Mouse (Mus musculus): Measurements from ENCODE around the gene Kbtbd13. TPM values are rescaled to one million over a fixed set of nuclear protein-coding genes. Genes with fewer than 3 reads are reported as not detected.
A peak's percentile ranks its signal among the peaks of the same experiment; 100 is the strongest.

Kbtbd13 gene
- polyA plus RNA-seq, 1 experiment from 2014 or later, result 0.52 TPM

DNA sequence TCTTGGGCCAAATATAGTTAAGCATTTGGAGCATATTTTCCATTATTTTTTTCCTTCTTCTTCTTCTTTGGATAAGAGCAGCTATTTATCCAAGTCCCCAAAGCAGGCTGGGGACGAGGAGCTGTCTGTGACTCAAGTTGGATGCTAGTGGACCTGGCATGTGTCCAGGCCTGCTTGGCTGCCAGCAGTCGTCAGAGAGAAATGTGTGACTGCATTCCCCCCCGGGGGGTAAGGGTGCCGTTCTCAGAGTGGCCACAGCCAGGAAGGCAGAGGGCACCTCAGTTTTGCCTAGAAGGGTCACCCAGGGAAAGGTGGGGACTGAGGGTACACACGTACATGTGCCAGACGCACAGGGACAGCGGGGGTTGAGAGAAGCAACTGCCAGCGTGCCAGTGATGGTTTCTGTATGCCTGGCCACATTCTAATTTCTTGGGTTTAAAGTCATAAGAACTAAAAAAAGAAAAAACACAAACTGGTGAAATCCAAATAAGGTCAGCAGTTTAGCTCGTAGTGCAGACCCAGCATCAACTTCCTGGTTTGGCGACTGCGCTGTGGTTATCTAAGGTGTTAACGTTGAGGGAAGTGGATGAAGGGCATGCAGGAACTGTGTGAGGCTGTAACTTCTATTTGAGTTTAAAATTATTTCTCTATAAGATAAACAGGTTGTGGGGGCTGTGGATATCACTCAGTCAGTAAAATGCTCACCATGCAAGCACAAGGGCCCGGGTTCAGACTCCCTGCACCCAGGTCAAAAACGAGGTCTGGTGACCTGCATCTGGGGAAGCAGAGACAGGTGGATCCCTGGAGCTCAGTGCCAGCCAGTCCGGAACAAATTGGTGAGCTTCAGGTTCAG lies 13.1 kb upstream of the Kbtbd13 start:
- 70% methylated on average over 15 of the region's 15 CpGs for WGBS
- Histone ChIP-seq H3K4me1 (replicated peaks; ENCODE audit: control insufficient read depth, insufficient read depth, low read length) (no peaks in the 10 kb centered on the region), H3K36me3 (replicated peaks; ENCODE audit: control insufficient read depth, insufficient read depth) (no peaks in the 10 kb centered on the region), H3K4me2 (replicated peaks) (no peak overlapping the region), H3K4me3 (replicated peaks; ENCODE audit: low read length) (no peak overlapping the region), H3K9me3 (ENCODE audit: control insufficient read depth, low read length) (no peaks in the 10 kb centered on the region), H3K27ac (no peak overlapping the region), H3K27me3 (ENCODE audit: control insufficient read depth, insufficient read depth, low read length) (no peaks in the 10 kb centered on the region), H3K9ac (no peak overlapping the region)
- ATAC-seq (ENCODE audit: low FRiP score) (no peak), DNase-seq (ENCODE audit: low spot score) (peak; percentile 52)

DNA sequence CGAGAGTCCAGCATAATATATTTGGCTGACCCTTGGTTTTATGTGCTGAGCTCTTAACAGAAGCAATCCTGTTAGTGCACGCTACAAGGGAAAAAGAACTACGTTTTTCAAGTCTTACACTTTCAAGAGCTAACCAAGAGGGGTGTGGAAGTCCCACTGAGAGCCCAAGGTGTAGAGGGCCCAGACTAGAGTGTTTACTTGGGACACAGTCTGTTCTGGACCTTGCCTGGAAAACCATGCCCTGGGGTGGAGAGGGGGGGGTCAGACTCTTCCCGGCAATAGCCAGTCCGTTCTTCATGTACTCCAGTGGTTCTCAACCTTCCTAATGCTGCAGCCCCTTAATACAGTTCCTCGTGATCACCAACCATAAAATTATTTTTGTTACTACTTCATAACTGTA lies 8.5 kb upstream of the Kbtbd13 start:
- Histone ChIP-seq H3K4me3 (replicated peaks; ENCODE audit: low read length) (no peak overlapping the region), H3K4me2 (replicated peaks) (no peak overlapping the region), H3K27me3 (ENCODE audit: control insufficient read depth, insufficient read depth, low read length) (no peaks in the 10 kb centered on the region), H3K4me1 (replicated peaks; ENCODE audit: control insufficient read depth, insufficient read depth, low read length) (peaks cover 5% of the 10 kb centered on the region), H3K27ac (no peak overlapping the region), H3K9me3 (ENCODE audit: control insufficient read depth, low read length) (no peaks in the 10 kb centered on the region), H3K9ac (no peak overlapping the region), H3K36me3 (replicated peaks; ENCODE audit: control insufficient read depth, insufficient read depth) (no peaks in the 10 kb centered on the region)
- 93% methylated on average over 6 of the region's 6 CpGs for WGBS
- ATAC-seq (ENCODE audit: low FRiP score) (no peak), DNase-seq (ENCODE audit: low spot score) (no peak)

DNA sequence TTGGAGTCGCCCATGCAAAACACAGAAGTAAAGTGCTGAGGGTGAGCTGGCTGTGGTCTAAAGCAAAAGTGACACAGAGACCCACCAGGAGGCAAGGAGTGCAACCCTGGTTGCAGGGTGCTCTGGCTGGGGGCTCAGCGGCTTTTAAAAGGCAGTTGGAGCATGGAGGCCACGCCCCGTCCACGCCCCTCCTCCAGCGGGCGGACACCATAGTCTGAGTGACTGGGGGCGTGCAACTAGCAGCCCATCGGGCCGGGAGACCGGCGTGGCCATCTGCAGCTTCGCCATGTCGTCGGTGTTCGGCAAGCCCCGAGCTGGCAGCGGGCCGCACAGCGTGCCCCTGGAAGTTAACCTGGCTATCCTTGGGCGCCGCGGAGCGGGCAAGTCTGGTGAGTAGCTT lies 6.8 kb upstream of the Kbtbd13 start, which contains the start of gene Rasl12:
TSS of gene Rasl12 (plus strand) at position 228 of the 400 bp plus-strand sequence.
- Histone ChIP-seq H3K27me3 (ENCODE audit: control insufficient read depth, insufficient read depth, low read length) (no peaks in the 10 kb centered on the region), H3K9ac (peak within 1 kb of the TSS; percentile 61), H3K27ac (no peak within 1 kb of the TSS), H3K4me3 (replicated peaks; ENCODE audit: low read length) (peak within 1 kb of the TSS; percentile 44), H3K36me3 (replicated peaks; ENCODE audit: control insufficient read depth, insufficient read depth) (no peaks in the 10 kb centered on the region), H3K9me3 (ENCODE audit: control insufficient read depth, low read length) (no peaks in the 10 kb centered on the region), H3K4me1 (replicated peaks; ENCODE audit: control insufficient read depth, insufficient read depth, low read length) (peaks cover 5% of the 10 kb centered on the region), H3K4me2 (replicated peaks) (peak within 1 kb of the TSS; percentile 80)
- peak; percentile 73 for ATAC-seq (ENCODE audit: low FRiP score)
- under 1% methylated on average over 24 of the region's 24 CpGs for WGBS
- peak; percentile 55 for DNase-seq (ENCODE audit: low spot score)

DNA sequence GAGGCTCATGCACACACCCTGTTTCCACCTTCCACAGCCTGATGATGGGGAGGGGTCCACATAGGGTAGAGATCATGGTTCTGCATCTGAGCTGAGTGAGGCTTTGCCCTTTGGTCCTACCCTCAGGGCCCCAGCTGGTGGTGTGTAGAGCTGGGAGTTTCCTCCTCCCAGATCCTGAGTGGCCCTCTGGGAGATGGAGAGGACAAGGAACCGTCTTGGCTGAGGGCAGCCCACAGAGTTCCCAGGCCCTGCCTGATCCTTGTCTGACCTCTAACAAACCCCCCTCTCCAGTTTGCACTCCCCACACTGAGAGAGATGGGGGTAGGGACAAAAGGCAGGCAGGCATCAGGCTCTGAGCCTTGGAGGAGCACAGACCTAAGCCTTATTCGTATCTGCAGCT lies 2.9 kb upstream of the Kbtbd13 start:
- Histone ChIP-seq H3K9ac (no peak overlapping the region), H3K27me3 (ENCODE audit: control insufficient read depth, insufficient read depth, low read length) (peaks cover 32% of the 10 kb centered on the region), H3K4me1 (replicated peaks; ENCODE audit: control insufficient read depth, insufficient read depth, low read length) (peaks cover 8% of the 10 kb centered on the region), H3K4me2 (replicated peaks) (no peak overlapping the region), H3K27ac (no peak overlapping the region), H3K36me3 (replicated peaks; ENCODE audit: control insufficient read depth, insufficient read depth) (no peaks in the 10 kb centered on the region), H3K9me3 (ENCODE audit: control insufficient read depth, low read length) (no peaks in the 10 kb centered on the region), H3K4me3 (replicated peaks; ENCODE audit: low read length) (no peak overlapping the region)
- ATAC-seq (ENCODE audit: low FRiP score) (no peak; the same call in 1 of the 2 replicates), DNase-seq (ENCODE audit: low spot score) (no peak)
- WGBS, result 69% methylated on average over 2 of the region's 2 CpGs

DNA sequence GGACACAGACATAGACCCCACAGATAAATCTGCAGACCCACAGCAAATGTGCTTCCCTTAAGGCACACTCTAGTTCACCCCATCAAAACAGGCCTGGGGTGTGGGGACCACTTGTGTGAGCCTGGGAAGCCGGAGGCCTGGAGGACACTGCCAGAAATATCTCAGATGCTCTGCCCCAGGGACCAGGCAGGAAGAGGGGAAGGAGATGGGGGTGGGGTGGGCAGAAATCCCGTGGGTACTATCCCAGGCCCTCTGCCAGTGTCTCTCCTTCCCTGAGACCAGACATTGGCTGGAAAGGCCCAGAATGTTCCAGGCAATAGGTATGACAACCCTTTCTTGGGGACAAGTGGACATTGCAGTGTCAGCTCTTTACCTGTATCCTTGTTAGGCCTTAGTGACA lies 2.2 kb upstream of the Kbtbd13 start:
- no peak overlapping the region for H3K27ac ChIP-seq
- DNase-seq (ENCODE audit: low spot score) (no peak), ATAC-seq (ENCODE audit: low FRiP score) (no peak)
- H3K27me3 ChIP-seq (ENCODE audit: control insufficient read depth, insufficient read depth, low read length), result peaks cover 32% of the 10 kb centered on the region
- no peaks in the 10 kb centered on the region for H3K9me3 ChIP-seq (ENCODE audit: control insufficient read depth, low read length)
- no peak overlapping the region for H3K4me3 ChIP-seq (replicated peaks; ENCODE audit: low read length)
- no peak overlapping the region for H3K9ac ChIP-seq
- no peak overlapping the region for H3K4me2 ChIP-seq (replicated peaks)
- no peaks in the 10 kb centered on the region for H3K36me3 ChIP-seq (replicated peaks; ENCODE audit: control insufficient read depth, insufficient read depth)
- WGBS, result 60% methylated on average over 2 of the region's 2 CpGs
- H3K4me1 ChIP-seq (replicated peaks; ENCODE audit: control insufficient read depth, insufficient read depth, low read length), result peaks cover 8% of the 10 kb centered on the region

DNA sequence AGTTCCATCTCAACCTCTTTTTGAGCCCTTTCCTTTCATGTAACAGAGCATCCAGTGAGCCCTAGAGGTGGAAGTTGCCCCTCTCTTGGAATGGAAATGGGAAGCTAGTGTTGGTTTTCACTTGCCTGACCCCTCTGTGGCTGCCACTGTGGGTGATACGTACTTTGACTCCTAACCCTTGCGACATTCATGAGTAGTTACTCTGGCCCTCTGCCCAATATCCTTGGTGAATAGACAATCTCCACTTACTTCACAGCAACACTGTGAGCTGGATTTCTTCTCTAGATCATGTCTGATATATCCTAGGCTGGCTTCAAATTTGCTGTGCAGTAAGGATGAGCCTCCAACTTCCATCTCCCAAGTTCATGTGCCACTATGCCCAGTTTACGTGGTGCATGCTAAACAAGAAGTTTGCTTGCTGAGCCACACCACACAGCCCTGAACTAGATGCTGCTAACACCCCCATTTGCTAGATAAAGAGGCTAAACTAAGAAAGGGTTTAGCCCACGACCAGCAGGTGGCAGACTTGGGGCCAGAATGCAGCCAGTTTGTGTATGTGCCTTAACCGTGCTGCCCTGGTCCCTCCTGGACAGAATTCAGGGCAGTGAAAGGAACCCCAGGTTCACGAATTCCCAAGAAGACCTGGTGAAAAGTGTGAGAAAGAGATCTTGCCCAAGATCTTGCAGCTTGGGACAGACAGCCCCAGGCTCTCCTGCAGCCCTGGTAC lies 1.3 kb upstream of the Kbtbd13 start:
- Histone ChIP-seq H3K4me1 (replicated peaks; ENCODE audit: control insufficient read depth, insufficient read depth, low read length) (0 out of 2 replicates have a peak, but pooled peaks cover 3% of the 10 kb centered on the region), H3K27me3 (ENCODE audit: control insufficient read depth, insufficient read depth, low read length) (peaks cover 32% of the 10 kb centered on the region), H3K27ac (no peak overlapping the region), H3K9me3 (ENCODE audit: control insufficient read depth, low read length) (no peaks in the 10 kb centered on the region), H3K4me2 (replicated peaks) (no peak overlapping the region), H3K9ac (no peak overlapping the region), H3K36me3 (replicated peaks; ENCODE audit: control insufficient read depth, insufficient read depth) (no peaks in the 10 kb centered on the region), H3K4me3 (replicated peaks; ENCODE audit: low read length) (no peak overlapping the region)
- DNase-seq (ENCODE audit: low spot score) (peak; percentile 62), ATAC-seq (ENCODE audit: low FRiP score) (no peak)
- 27% methylated on average over 6 of the region's 6 CpGs for WGBS

DNA sequence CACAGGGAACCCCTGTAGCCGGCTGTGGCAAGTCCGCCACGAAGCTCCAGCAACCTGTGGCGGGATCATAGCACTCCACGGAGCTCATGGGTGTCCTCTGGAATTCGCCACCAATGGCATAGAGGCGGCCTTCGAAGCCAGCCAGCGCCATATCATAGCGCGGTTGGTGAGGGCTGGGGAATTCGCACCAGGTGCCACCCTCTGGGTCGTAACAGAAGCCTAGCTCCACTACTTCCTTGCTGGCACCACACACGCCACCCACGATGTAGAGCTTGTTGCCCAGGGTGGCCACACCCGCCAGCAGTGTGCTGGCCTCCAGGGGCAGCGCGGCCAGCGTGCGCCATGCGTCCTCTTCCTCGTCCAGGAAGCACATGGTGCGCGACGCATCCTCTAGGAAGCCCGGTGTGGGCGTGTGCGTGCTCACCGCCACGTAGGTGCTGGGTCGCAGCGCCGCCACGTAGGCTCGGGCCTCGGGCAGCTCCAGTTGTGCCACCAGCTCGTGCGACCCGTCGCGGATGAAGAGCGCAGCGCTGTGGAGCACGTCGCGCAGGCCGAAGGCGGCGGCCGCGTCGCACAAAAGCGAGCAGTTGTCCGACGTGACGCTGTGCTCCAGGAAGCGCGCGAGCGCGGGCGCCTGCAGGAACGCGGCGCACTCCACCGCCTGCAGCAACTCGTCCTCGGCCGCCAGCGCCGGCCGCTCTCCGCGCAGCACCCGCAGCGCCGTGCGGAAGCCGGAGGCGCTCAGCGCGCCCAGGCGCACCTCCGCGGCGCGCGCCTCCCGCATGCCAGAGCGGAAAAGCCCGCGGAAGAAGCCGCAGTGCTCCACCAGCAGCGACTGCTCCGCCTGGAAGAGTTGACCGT lies 470 bp downstream of the Kbtbd13 start:
- Histone ChIP-seq H3K27ac (no peak overlapping the region), H3K4me1 (replicated peaks; ENCODE audit: control insufficient read depth, insufficient read depth, low read length) (0 out of 2 replicates have a peak, but pooled peaks cover 3% of the 10 kb centered on the region), H3K36me3 (replicated peaks; ENCODE audit: control insufficient read depth, insufficient read depth) (no peaks in the 10 kb centered on the region), H3K4me2 (replicated peaks) (peak overlapping the region; percentile 57), H3K9ac (peak overlapping the region; percentile 47), H3K27me3 (ENCODE audit: control insufficient read depth, insufficient read depth, low read length) (peaks cover 32% of the 10 kb centered on the region), H3K9me3 (ENCODE audit: control insufficient read depth, low read length) (no peaks in the 10 kb centered on the region), H3K4me3 (replicated peaks; ENCODE audit: low read length) (peak overlapping the region; percentile 38)
- no peak for ATAC-seq (ENCODE audit: low FRiP score)
- 17% methylated on average over 93 of the region's 96 CpGs for WGBS
- peak; percentile 51 for DNase-seq (ENCODE audit: low spot score)

DNA sequence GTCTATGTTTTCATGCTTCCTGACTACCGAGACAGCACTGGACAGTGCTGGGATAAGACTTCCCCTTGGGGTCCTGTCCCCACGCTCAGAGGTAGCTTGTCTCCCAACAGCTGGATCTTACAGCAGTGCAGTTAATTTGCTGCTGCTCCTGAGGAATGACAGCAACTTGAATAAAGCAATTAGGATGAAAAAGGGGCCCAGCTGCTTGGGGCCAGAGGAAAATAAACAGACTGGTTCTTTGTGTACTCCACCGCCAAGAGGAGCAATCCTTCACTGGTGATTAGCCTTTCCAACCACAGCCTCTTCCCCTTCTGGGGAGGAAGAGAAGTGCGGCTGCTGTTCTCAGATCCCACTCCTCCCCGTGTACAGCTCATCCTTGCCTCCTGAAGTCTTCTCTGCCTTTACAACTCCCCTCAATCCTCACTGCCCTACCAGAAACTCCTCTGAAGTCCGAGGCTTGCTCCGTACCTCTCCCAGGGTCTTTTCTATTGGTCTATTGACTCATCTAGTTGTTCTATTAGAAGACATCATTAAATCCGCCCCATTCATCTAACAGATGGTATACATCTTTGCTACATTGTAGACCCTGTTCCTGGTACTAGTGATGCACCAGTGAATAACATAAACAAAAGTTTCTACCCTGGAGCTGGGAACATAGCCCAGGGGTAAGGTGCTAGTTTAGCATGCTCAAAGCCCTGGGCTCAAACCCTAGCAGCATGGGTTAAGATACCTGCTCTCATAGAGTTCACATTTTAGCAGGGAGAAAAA lies 4.9 kb downstream of the Kbtbd13 start:
- ATAC-seq (ENCODE audit: low FRiP score) (no peak), DNase-seq (ENCODE audit: low spot score) (no peak)
- no peak overlapping the region for H3K27ac ChIP-seq
- 0 out of 2 replicates have a peak, but pooled peaks cover 3% of the 10 kb centered on the region for H3K4me1 ChIP-seq (replicated peaks; ENCODE audit: control insufficient read depth, insufficient read depth, low read length)
- no peaks in the 10 kb centered on the region for H3K36me3 ChIP-seq (replicated peaks; ENCODE audit: control insufficient read depth, insufficient read depth)
- H3K4me3 ChIP-seq (replicated peaks; ENCODE audit: low read length), result no peak overlapping the region
- H3K9ac ChIP-seq, result no peak overlapping the region
- no peak overlapping the region for H3K4me2 ChIP-seq (replicated peaks)
- H3K9me3 ChIP-seq (ENCODE audit: control insufficient read depth, low read length), result no peaks in the 10 kb centered on the region
- 36% methylated on average over 8 of the region's 8 CpGs for WGBS
- peaks cover 19% of the 10 kb centered on the region for H3K27me3 ChIP-seq (ENCODE audit: control insufficient read depth, insufficient read depth, low read length)

Measured in hindbrain, embryonic 14.5 days (tissue).